Mouse (Mus musculus): ENCODE measurements at regions not wholly inside any gene's neighbourhood (a gene's known extent, or its start where the extent isn't known, plus 50 kb on each side); places are given as distances from the start of the nearest gene placed in this dataset.

DNA sequence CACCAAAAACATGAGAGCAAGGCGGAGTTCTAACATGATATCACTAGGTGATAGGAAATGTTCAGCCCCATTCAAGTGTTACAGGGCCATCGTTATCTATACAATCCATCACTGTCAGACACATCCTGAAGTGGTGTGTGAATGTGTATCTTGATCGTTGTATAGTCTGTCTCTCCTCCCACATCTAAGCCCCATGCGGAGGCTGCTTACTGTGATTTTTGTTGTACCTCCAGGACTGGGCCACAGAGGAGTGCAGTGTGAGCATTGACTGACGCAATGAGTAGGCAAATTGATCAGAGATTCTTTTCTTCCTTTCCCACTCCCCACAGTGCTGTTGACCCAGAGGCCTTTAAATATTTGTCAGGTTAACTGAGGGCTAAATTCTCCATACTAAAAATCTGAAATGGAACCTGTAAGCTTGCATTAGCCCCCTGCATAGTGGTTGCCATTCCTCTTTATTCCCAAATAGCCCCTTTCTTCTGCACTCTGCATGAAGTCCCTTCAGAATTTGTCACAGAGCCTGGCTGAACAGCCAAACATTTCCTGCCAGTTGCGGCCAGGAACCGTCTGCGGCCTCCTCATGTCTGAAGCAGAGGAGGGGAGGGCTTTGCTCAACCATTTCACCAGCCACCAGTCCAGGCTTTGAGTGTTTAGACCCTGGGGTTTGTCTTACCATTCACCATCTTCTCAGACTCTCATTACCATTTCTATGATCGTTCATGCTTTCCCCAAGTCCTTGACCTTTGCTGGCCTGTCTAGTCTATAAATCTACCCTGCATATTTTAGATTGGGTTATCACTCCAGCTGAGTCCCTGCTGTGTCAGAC, 119.3 kb downstream of the Ttc8 start:
- H3K27me3 ChIP-seq, result no peaks in the 10 kb centered on the region
- H3K4me1 ChIP-seq (replicated peaks), result no peaks in the 10 kb centered on the region
- no peak overlapping the region for H3K27ac ChIP-seq
- H3K9ac ChIP-seq (replicated peaks), result no peak overlapping the region
- 78% methylated on average over 9 of the region's 9 CpGs for WGBS
- ATAC-seq (ENCODE audit: insufficient number of reproducible peaks, insufficient read depth, low FRiP score, low TSS enrichment, low read depth), result no peak
- no peak overlapping the region for H3K4me2 ChIP-seq
- H3K36me3 ChIP-seq, result no peaks in the 10 kb centered on the region
- no peak overlapping the region for H3K4me3 ChIP-seq (replicated peaks)
- no peaks in the 10 kb centered on the region for H3K9me3 ChIP-seq

DNA sequence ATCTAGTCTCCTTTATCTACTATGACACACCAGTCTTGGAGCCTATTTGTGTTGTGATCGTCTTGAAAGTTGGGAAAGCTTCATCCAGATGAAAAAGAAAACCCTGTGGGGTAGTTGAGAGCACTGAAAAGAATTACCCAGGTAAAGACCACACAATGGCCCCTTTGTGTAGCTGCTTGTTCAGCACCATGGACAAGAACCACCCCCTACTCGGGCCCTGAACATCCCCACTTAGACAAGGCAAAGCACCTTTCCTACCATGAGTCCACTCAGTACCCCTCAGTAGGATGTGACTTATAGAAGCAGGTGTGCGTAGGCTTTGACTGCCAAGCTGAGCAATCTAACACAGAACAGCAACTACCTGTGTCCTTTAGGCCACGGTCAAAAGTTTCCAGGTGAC, 121.2 kb downstream of the Ttc8 start:
- H3K27me3 ChIP-seq, result no peaks in the 10 kb centered on the region
- ATAC-seq (ENCODE audit: insufficient number of reproducible peaks, insufficient read depth, low FRiP score, low TSS enrichment, low read depth), result no peak

DNA sequence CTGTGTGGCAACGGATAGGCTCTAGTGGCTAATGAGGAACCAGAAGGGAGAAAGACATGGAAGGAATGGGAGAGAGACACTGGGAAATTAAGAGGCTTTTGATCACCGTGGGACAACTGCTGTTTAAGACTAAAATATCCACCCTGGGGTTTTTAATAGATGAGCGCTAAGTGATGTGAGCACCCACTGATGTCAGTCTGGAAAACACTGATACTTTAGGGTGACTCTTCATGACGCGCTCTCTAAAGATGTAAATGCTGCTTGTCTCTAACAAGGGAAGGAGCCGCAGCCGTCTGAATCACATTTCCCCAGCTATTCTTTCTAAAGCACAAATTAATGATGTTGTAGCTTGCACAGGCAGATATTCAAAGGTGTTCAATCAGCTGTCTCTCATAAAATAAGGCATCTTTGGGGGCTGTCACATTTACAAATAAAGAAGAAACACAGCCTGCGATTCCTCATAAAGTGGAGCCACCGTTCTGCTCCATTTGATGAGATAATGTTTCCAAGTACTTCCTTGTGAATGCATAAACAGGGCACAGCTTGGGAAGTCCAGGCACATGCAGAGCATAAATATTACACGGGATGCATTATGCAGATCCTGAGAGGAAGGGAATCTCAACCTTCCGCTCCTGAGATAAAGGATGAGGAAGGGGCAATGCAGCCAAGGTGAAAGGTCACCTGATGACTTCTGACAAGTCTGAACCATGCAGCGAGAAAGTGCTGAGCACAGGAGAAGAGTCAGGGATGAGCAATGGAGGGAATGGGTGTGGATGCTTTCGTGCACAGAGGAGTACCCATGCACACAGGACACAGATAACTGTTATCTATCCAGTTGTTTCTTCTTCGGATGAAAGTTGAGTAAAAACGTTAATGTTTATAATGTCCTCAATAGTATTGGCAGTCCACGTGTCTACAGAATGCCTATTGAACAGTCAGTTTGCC, 122.8 kb downstream of the Ttc8 start:
- WGBS, result 86% methylated on average over 16 of the region's 16 CpGs
- Histone ChIP-seq H3K4me1 (replicated peaks) (no peaks in the 10 kb centered on the region), H3K4me2 (no peak overlapping the region), H3K9ac (replicated peaks) (no peak overlapping the region), H3K36me3 (no peaks in the 10 kb centered on the region), H3K27me3 (no peaks in the 10 kb centered on the region), H3K27ac (no peak overlapping the region), H3K4me3 (replicated peaks) (no peak overlapping the region), H3K9me3 (no peaks in the 10 kb centered on the region)
- no peak for ATAC-seq (ENCODE audit: insufficient number of reproducible peaks, insufficient read depth, low FRiP score, low TSS enrichment, low read depth)

More for the DNA sequence above, 121.2 kb downstream of the Ttc8 start:
- H3K9ac ChIP-seq (replicated peaks), result no peak overlapping the region
- no peaks in the 10 kb centered on the region for H3K36me3 ChIP-seq
- H3K9me3 ChIP-seq, result no peaks in the 10 kb centered on the region
- H3K4me1 ChIP-seq (replicated peaks), result no peaks in the 10 kb centered on the region
- H3K4me2 ChIP-seq, result no peak overlapping the region
- 60% methylated on average over 4 of the region's 4 CpGs for WGBS
- no peak overlapping the region for H3K4me3 ChIP-seq (replicated peaks)
- H3K27ac ChIP-seq, result no peak overlapping the region

DNA sequence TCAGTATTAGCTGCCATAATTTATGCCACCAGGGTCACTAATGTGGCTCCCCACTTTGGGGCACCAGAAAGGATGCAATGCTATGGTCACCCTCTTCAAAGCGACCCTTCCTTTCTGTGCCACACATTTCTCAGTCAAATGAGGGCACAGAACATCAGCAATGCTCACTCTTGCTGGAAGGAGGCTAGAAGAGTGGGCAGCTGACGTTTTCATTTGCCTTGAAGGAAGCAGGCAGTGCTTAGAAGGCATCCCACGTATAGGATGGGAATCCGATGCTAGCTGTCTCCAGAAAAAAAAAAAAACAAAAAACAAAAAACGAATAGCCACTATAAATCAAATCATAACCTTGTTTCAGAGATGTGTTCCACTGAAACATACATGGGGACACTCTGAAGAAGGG, 124.1 kb downstream of the Ttc8 start:
- no peak overlapping the region for H3K4me3 ChIP-seq (replicated peaks)
- H3K9ac ChIP-seq (replicated peaks), result no peak overlapping the region
- H3K27ac ChIP-seq, result no peak overlapping the region
- no peaks in the 10 kb centered on the region for H3K27me3 ChIP-seq
- H3K4me1 ChIP-seq (replicated peaks), result no peaks in the 10 kb centered on the region
- no peaks in the 10 kb centered on the region for H3K9me3 ChIP-seq
- WGBS, result 73% methylated on average over 5 of the region's 5 CpGs
- H3K36me3 ChIP-seq, result no peaks in the 10 kb centered on the region
- no peak for ATAC-seq (ENCODE audit: insufficient number of reproducible peaks, insufficient read depth, low FRiP score, low TSS enrichment, low read depth)
- no peak overlapping the region for H3K4me2 ChIP-seq

DNA sequence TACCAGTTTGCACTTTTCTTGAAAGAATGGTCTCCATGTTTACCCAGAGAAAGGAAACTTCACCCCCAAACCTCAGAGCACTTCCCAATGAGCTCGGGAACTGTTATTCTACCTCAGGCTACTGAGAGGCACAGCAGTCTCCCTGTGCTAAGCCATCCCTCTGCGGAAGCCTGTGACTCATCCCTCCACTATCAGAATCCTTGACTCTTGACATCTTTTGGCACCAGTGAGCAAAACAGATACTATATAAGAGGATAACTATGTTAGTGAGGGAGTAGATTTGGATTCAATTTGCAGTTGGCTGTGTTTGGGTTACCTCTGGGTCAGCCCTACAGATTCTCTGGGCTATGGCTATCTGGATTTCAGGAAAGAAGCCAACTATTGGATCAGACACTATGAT, 130.1 kb downstream of the Ttc8 start:
- Histone ChIP-seq H3K4me2 (no peak overlapping the region), H3K4me1 (replicated peaks) (no peaks in the 10 kb centered on the region), H3K27ac (no peak overlapping the region), H3K4me3 (replicated peaks) (no peak overlapping the region), H3K27me3 (no peaks in the 10 kb centered on the region), H3K36me3 (no peaks in the 10 kb centered on the region), H3K9ac (replicated peaks) (no peak overlapping the region), H3K9me3 (no peaks in the 10 kb centered on the region)
- ATAC-seq (ENCODE audit: insufficient number of reproducible peaks, insufficient read depth, low FRiP score, low TSS enrichment, low read depth), result no peak
- WGBS, result 83% methylated on average over 2 of the region's 2 CpGs

DNA sequence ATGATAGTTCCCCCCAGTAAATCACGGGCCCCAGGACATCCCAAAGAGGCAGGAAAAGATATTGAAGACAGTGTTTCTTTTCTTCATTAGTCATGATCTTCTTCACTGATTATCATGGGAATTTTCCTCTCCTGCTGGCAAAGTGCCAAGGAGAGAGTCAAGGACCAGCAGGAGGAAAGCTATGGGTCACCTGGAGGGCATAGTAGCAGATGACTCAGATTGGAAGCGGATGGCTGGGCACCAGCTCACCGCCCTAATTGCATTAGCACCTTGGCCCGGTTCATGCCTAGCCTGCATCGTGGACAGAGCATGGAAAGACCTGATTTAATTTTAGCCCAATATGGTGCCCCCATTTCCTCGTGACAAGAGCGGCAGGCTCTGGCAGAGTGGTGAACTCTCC, 132.2 kb downstream of the Ttc8 start:
- no peak overlapping the region for H3K4me3 ChIP-seq (replicated peaks)
- no peaks in the 10 kb centered on the region for H3K36me3 ChIP-seq
- WGBS, result 84% methylated on average over 7 of the region's 7 CpGs
- H3K4me1 ChIP-seq (replicated peaks), result no peaks in the 10 kb centered on the region
- H3K9ac ChIP-seq (replicated peaks), result no peak overlapping the region
- no peak for ATAC-seq (ENCODE audit: insufficient number of reproducible peaks, insufficient read depth, low FRiP score, low TSS enrichment, low read depth)
- H3K27me3 ChIP-seq, result no peaks in the 10 kb centered on the region
- no peaks in the 10 kb centered on the region for H3K9me3 ChIP-seq
- H3K27ac ChIP-seq, result no peak overlapping the region
- no peak overlapping the region for H3K4me2 ChIP-seq

DNA sequence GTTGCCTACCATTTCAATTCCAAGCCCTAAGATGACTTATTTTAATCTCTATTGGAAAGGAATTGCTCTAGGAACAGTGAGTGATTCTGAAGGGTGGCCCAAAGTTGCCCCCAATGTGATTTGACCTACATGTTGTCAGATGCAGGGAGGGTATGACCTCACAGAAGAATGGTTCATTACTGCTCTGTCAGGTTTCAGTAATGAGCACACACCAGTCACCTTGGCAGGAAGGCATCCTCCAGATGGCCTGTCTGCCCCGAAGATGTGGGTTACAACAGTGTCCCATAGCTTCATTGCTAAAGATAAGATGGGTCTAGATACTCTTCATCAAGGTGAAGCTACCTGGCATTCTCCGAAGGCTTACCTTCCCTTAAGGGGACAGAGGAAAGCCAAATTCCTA, 137.1 kb downstream of the Ttc8 start:
- H3K27me3 ChIP-seq, result no peaks in the 10 kb centered on the region
- no peaks in the 10 kb centered on the region for H3K36me3 ChIP-seq
- no peaks in the 10 kb centered on the region for H3K9me3 ChIP-seq
- H3K4me3 ChIP-seq (replicated peaks), result no peak overlapping the region
- ATAC-seq (ENCODE audit: insufficient number of reproducible peaks, insufficient read depth, low FRiP score, low TSS enrichment, low read depth), result no peak
- no peaks in the 10 kb centered on the region for H3K4me1 ChIP-seq (replicated peaks)
- 86% methylated on average over 2 of the region's 2 CpGs for WGBS
- no peak overlapping the region for H3K9ac ChIP-seq (replicated peaks)
- no peak overlapping the region for H3K4me2 ChIP-seq
- H3K27ac ChIP-seq, result no peak overlapping the region

DNA sequence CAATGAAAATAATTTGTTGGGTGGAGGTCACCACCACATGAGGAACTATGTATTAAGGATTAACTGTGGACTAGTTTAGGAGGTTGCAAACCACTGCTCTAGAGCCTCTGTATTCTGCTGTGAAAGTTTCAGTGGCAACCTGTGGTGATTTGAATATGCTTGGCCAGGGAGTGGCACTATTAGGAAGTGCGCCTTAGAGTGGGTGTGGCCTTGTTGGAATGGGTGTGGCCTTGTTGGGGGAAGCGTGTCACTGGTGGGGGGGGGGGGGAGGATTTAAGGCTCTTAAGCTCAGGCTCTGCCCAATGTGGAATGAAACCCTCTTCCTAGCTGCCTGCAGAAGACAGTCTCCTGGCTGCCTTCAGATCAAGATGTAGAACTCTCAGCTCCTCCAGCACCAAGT, 138.5 kb downstream of the Ttc8 start:
- Histone ChIP-seq H3K4me3 (replicated peaks) (no peak overlapping the region), H3K27ac (no peak overlapping the region), H3K4me2 (no peak overlapping the region), H3K36me3 (no peaks in the 10 kb centered on the region), H3K27me3 (no peaks in the 10 kb centered on the region), H3K4me1 (replicated peaks) (no peaks in the 10 kb centered on the region), H3K9ac (replicated peaks) (no peak overlapping the region), H3K9me3 (no peaks in the 10 kb centered on the region)
- 73% methylated on average over 2 of the region's 2 CpGs for WGBS
- no peak for ATAC-seq (ENCODE audit: insufficient number of reproducible peaks, insufficient read depth, low FRiP score, low TSS enrichment, low read depth)

DNA sequence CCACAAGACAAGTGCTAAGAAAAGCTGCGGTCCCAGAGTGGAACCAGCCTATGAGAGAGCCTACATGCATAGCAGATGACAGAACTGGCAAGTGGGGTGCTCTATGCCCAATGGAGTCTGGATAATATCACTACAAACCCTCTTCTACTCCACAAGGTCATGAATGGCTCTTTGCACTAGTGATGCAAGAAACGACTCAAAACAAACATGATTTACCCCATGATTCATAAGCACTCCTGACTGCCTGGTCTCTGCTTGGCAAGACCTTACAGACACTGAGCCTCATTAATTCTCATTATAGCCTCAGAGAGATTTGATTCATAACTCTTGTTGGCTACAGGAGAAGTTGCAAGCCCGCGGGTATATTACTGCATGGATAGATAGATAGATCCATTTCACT, 139.1 kb downstream of the Ttc8 start:
- no peak for ATAC-seq (ENCODE audit: insufficient number of reproducible peaks, insufficient read depth, low FRiP score, low TSS enrichment, low read depth)
- Histone ChIP-seq H3K4me1 (replicated peaks) (no peaks in the 10 kb centered on the region), H3K4me3 (replicated peaks) (no peak overlapping the region), H3K4me2 (no peak overlapping the region), H3K9me3 (no peaks in the 10 kb centered on the region), H3K36me3 (no peaks in the 10 kb centered on the region), H3K9ac (replicated peaks) (no peak overlapping the region), H3K27me3 (no peaks in the 10 kb centered on the region), H3K27ac (no peak overlapping the region)
- 95% methylated on average over 4 of the region's 4 CpGs for WGBS

DNA sequence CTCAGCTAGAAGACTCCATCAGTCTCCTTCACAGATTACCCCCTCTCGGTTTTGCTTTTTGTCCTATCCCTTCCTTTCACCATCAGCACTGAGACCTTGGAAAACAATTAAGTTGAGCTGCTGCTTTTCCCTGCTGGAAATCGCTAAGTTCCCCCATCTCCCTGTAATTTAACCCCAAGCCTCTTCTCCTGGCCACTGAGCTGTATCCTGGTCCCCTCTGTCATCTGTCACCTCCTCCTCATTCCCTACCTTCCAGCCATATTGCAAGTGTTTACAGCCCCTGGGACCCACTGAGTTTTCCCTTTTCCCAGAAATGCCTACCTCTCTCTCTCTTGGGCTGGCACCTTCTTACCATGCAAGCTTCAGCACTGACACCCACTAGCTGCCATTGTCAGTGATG, 140.3 kb downstream of the Ttc8 start:
- H3K27me3 ChIP-seq, result no peaks in the 10 kb centered on the region
- H3K4me3 ChIP-seq (replicated peaks), result no peak overlapping the region
- WGBS, result 51% methylated on average over 2 of the region's 2 CpGs
- no peaks in the 10 kb centered on the region for H3K4me1 ChIP-seq (replicated peaks)
- H3K9ac ChIP-seq (replicated peaks), result no peak overlapping the region
- no peaks in the 10 kb centered on the region for H3K36me3 ChIP-seq
- no peak for ATAC-seq (ENCODE audit: insufficient number of reproducible peaks, insufficient read depth, low FRiP score, low TSS enrichment, low read depth)
- H3K9me3 ChIP-seq, result no peaks in the 10 kb centered on the region
- H3K4me2 ChIP-seq, result no peak overlapping the region
- H3K27ac ChIP-seq, result no peak overlapping the region

DNA sequence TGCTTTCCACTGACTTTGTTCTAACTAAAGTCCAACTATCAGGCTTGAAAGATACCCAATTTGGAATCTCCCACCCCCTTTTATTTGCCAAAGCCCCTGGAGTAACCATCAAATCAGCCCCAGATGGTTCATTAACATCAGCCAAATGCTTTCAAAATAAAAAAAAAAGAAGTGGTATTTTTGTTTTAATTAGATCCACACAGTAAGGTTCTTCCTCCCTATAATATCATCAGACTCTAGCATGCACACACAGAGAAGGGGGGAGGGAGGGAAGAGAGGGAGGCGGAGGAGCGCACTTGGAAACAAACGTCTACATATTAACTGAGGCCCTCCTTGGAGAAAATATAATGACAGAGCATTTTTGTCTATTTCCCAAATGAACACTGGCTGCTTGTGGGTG, 143.1 kb downstream of the Ttc8 start:
- ATAC-seq (ENCODE audit: insufficient number of reproducible peaks, insufficient read depth, low FRiP score, low TSS enrichment, low read depth), result no peak
- H3K27me3 ChIP-seq, result no peaks in the 10 kb centered on the region
- WGBS, result 61% methylated on average over 3 of the region's 3 CpGs
- H3K4me3 ChIP-seq (replicated peaks), result no peak overlapping the region
- no peak overlapping the region for H3K9ac ChIP-seq (replicated peaks)
- no peak overlapping the region for H3K27ac ChIP-seq
- no peaks in the 10 kb centered on the region for H3K36me3 ChIP-seq
- H3K4me2 ChIP-seq, result no peak overlapping the region
- no peaks in the 10 kb centered on the region for H3K9me3 ChIP-seq
- no peaks in the 10 kb centered on the region for H3K4me1 ChIP-seq (replicated peaks)
